Mouse (Mus musculus) G1E (cell line): Measurements from ENCODE around the gene Prnd. TPM values are rescaled to one million over a fixed set of nuclear protein-coding genes. Genes with fewer than 3 reads are reported as not detected.

Experiments
- ATAC-seq: 2 replicates; pipeline ENCODE4 v1.8.0; 2016; ENCODE audit warnings: mild to moderate bottlenecking; ENCODE audit not compliant: insufficient number of reproducible peaks, poor library complexity, low FRiP score, severe bottlenecking; ENCODE audit errors: extremely low read depth
- DNase-seq: peaks from one replicate; pipeline ENCODE4 v3.0.0; 2012; ENCODE audit warnings: low spot score
- H3K27me3 ChIP-seq: 2 replicates; pipeline ENCODE4 v1.6.1; 2012; ENCODE audit warnings: mild to moderate bottlenecking, low read length, inconsistent platforms; ENCODE audit not compliant: insufficient read depth
- H3K36me3 ChIP-seq: replicated peaks from 2 replicates; pipeline ENCODE3; 2012; ENCODE audit warnings: mild to moderate bottlenecking, inconsistent platforms
- H3K4me1 ChIP-seq: 2 replicates; pipeline ENCODE4 v1.6.1; 2012; ENCODE audit warnings: low read depth, low read length, inconsistent platforms, mixed read lengths; ENCODE audit not compliant: insufficient read depth
- H3K4me3 ChIP-seq: 2 replicates; pipeline ENCODE4 v1.5.1; 2012; ENCODE audit warnings: low read depth, mild to moderate bottlenecking, inconsistent platforms, low read length, moderate library complexity, mixed read lengths
- H3K9me3 ChIP-seq: replicated peaks from 2 replicates; pipeline ENCODE4 v1.6.1; 2012; ENCODE audit warnings: inconsistent platforms
- CTCF ChIP-seq: IDR thresholded peaks from 2 replicates; pipeline ENCODE4 v1.5.1; 2012; ENCODE audit warnings: low read depth, low read length, inconsistent platforms, mixed read lengths
- GATA1 ChIP-seq: IDR thresholded peaks from 2 replicates; pipeline ENCODE4 v1.6.1; 2012; ENCODE audit warnings: borderline replicate concordance, low read length, inconsistent platforms, mixed read lengths
- GATA2 ChIP-seq: IDR thresholded peaks from 2 replicates; pipeline ENCODE4 v1.6.1; 2012; ENCODE audit warnings: low read depth, low read length, inconsistent platforms, borderline replicate concordance
- POLR2AphosphoS5 ChIP-seq: IDR thresholded peaks from 2 replicates; pipeline ENCODE4 v1.6.1; 2012; ENCODE audit warnings: low read depth, low read length, inconsistent platforms; ENCODE audit not compliant: insufficient replicate concordance
- TAL1 ChIP-seq: conservative IDR thresholded peaks from 2 replicates; pipeline ENCODE4 v1.6.1; 2012; ENCODE audit warnings: low read depth, low read length, inconsistent platforms, mixed read lengths
- polyA plus RNA-seq: library from polyadenylated mRNA; stranded (reverse); fragments of >175 nt; gene quantifications from 2 replicates; pipeline ENCODE4 v1.2.3, GENCODE M21; 2012
- total RNA-seq, 2 experiments: library from RNA; stranded (forward) in 1 of 2; stranded (reverse) in 1 of 2; fragments of 200-1000 nt in 1 of 2; fragments of >200 nt in 1 of 2; fragmentation: Nextera tagmentation in 1 of 2; gene quantifications; 2 replicates each; pipeline ENCODE4 v1.2.3; 2014 to 2017

Prnd gene
- total and polyA plus RNA-seq, 3 experiments, result 0.05 TPM; not detected in 2

GRCm38 (mm10) chr2:131995742-131996141 is 45.1 kb downstream of the Prnd start:
- Histone ChIP-seq H3K9me3 (no peaks in the 10 kb centered on the region), H3K4me3 (no peak overlapping the region), H3K27me3 (peaks cover 15% of the 10 kb centered on the region), H3K4me1 (no peaks in the 10 kb centered on the region), H3K36me3 (no peaks in the 10 kb centered on the region)
- TF ChIP-seq GATA1 (no peak), CTCF (no peak), TAL1 (no peak), GATA2 (no peak), POLR2AphosphoS5 (no peak)
- DNase-seq, result no peak
- ATAC-seq, result no peak

DNA sequence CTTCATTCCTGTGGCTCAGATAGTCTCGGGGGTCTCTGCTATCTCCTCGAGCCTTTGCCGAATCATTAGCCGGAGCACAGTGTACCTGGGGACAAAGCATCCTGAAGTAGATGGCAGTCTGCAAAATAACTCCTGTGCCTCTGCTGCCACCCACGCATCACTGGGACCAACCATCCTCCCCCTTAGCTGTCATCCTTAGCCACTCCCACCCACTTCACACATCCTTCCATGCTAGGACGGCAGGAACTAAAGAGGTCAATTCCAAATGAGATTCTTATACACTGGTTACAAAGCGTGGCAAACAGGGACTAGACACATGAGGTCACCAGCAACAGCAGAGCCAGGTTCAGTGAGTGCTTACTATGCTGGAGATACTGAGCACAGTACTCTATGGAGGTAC is 45.7 kb downstream of the Prnd start:
- Histone ChIP-seq H3K9me3 (no peaks in the 10 kb centered on the region), H3K4me1 (no peaks in the 10 kb centered on the region), H3K4me3 (no peak overlapping the region), H3K27me3 (peaks cover 15% of the 10 kb centered on the region), H3K36me3 (no peaks in the 10 kb centered on the region)
- DNase-seq, result no peak
- TF ChIP-seq CTCF (no peak), GATA1 (no peak), TAL1 (no peak), POLR2AphosphoS5 (no peak), GATA2 (no peak)
- no peak for ATAC-seq

- no peaks in the 10 kb centered on the region for H3K9me3 ChIP-seq
- peaks cover 15% of the 10 kb centered on the region for H3K27me3 ChIP-seq
- no peaks in the 10 kb centered on the region for H3K4me1 ChIP-seq
- no peak for TF ChIP-seq CTCF
- TF ChIP-seq POLR2AphosphoS5, result no peak
- TF ChIP-seq TAL1, result no peak
- TF ChIP-seq GATA1, result no peak
- no peak for TF ChIP-seq GATA2
- DNase-seq (no peak), ATAC-seq (no peak)
- H3K4me3 ChIP-seq, result no peak overlapping the region
- no peaks in the 10 kb centered on the region for H3K36me3 ChIP-seq
Observed at GRCm38 (mm10) chr2:131997356-131997755, 46.7 kb downstream of the Prnd start.

DNA sequence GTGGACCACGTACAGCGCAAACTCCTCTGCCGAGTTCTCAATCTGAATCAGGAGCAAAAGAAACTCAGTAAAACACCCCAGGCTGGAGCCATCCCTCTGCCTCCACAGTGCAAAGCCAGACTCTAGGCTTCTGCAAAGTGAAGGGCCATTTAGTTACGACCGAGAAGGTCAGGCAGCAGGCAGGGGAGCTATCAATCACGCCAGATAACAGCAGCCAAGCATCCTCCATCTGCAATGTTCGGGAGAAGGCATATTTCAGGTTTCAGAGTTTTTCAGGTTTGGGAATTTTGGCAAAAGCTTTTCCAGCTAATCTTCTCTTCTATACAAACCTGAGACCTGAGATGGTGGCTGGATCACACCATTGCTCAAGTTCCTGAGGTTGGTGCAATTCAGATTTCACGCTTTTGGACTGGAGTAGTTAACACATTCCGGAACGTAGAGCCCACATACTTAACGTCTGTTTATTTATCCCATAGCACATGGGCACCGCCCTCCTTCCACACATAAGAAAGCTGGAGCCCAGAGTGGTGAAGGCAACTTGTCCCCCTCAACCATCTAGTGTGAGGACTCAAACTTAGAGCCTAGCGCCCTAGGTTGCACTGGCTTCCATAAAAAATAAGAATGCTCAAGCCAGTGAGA is 51.2 kb downstream of the Prnd start:
- ATAC-seq, result no peak
- Histone ChIP-seq H3K4me3 (no peak overlapping the region), H3K36me3 (no peaks in the 10 kb centered on the region), H3K4me1 (no peaks in the 10 kb centered on the region), H3K9me3 (no peaks in the 10 kb centered on the region), H3K27me3 (peaks cover 8% of the 10 kb centered on the region; the same call in 1 of the 2 replicates)
- TF ChIP-seq GATA1, result no peak
- TF ChIP-seq CTCF, result no peak
- TF ChIP-seq TAL1, result no peak
- TF ChIP-seq GATA2, result no peak
- no peak for TF ChIP-seq POLR2AphosphoS5
- DNase-seq, result no peak

DNA sequence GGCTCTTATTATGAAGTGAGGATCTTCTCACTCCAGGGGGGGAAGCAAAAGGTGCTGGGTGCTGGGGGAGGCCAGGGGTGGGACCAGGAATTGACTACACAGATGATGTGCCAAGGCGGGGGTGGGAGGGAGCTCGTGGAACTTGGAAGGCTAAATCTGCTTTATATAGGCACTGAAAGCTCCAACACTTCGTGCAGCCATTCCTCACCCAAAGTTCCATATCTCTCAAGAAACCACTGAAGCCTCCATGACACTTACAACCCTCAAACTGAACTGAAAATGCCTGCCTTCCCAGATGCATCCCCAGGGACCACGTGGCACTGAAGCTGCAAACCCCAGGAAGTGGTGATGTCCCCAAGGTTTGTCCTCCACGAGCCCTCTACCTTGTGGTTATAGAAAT is 53.3 kb downstream of the Prnd start:
- TF ChIP-seq POLR2AphosphoS5, result no peak
- TF ChIP-seq GATA2, result no peak
- TF ChIP-seq GATA1, result no peak
- no peak for TF ChIP-seq CTCF
- no peak for TF ChIP-seq TAL1
- no peaks in the 10 kb centered on the region for H3K36me3 ChIP-seq
- H3K27me3 ChIP-seq, result peaks cover 13% of the 10 kb centered on the region
- H3K4me3 ChIP-seq, result no peak overlapping the region
- no peaks in the 10 kb centered on the region for H3K9me3 ChIP-seq
- H3K4me1 ChIP-seq, result no peaks in the 10 kb centered on the region
- DNase-seq (no peak), ATAC-seq (no peak)

GRCm38 (mm10) chr2:132004495-132005136 is 54.0 kb downstream of the Prnd start:
- DNase-seq (no peak), ATAC-seq (no peak)
- no peaks in the 10 kb centered on the region for H3K36me3 ChIP-seq

More at GRCm38 (mm10) chr2:132004495-132005136, 54.0 kb downstream of the Prnd start:
- H3K9me3 ChIP-seq, result no peaks in the 10 kb centered on the region
- H3K4me1 ChIP-seq, result no peaks in the 10 kb centered on the region
- TF ChIP-seq GATA1 (no peak), TAL1 (no peak), CTCF (no peak), GATA2 (no peak)
- peaks cover 14% of the 10 kb centered on the region for H3K27me3 ChIP-seq
- no peak overlapping the region for H3K4me3 ChIP-seq
